Mouse (Mus musculus) neural tube, embryonic 10.5 days (tissue): Measurements from ENCODE around the gene Bglap2.
"Not testable (repeated sequence)": the region's sequence is repeated elsewhere in the genome, so short reads cannot be mapped to it uniquely, and the experiment has no call there.

ENCODE experiments used
- DNase-seq: peaks from one replicate; pipeline ENCODE4 v3.0.0-alpha.2; 2017; ENCODE audit warnings: low spot score; ENCODE audit errors: extremely low spot score

Gene Bglap2

DNA sequence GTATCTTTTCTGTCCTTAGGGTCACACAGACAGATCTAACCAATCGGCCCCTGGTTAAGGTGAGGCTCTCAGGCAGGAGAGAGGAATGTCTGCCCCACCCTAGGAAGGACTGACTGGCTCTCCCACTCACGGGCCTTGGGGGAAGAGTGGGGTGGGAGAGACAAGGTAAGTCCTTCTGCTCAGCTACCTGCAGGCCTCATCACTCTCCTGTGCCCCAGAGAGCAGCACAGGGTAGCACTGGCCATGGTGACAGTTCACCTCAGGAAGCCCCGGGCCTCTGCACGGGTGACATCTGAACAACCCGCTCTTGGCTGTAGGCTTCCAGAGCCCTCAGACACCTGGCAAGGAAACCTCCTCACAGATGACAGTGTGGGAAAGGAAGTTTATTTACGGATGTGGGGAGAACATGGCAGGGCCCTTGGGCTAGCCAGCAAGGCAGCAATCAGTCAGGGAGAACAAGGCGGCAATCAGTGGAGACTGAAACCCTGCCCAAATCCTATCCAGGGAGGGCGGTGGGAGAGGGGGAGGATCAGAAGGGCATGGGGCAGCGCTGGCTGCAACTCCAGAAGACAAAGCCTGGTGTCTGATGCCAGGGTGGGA is 15.4 kb upstream of the Bglap2 start:
- no peak for DNase-seq

DNA sequence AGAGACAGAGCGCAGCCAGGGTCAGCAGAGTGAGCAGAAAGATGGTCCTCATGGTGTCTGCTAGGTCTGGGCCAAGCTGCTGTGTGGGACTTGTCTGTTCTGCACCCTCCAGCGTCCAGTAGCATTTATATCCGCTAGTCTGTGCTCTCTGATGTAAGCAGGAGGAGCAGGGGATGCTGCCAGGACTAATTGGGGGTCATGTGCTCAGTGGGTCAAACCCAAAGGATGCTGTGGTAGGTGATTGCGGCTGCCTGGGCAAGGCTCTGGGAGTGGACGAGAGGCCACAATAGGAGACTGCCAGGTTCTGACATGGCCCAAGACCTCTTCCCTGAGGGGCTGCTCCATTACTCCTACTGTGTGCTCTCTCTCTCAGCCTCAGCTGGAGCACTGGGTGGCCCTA is 5.9 kb upstream of the Bglap2 start, which contains the start of gene Bglap:
Gene Bglap, minus strand, starts transcription at position 101 of the 400 bp plus-strand sequence.
- no peak for DNase-seq

DNA sequence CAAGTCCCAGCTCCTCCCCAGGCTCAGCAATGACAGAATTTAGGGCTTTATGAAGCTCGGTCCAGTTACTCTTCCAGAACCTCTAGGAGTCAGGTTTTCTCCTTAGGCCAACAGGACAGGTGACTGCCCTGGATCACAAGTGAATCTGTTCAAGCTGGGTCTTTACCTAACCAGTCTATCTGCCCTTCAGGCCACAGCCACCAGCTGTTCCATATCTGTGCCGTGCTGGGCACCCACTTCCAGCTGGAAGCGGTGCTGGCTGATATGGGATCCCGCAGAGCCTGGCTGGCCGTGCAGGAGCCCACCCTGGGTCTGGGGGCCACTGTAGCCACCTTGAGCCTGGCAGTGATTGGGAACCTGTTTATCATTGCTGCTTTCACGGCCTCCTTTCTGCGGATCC is 3.9 kb upstream of the Bglap2 start:
- DNase-seq: not testable (repeated sequence)

DNA sequence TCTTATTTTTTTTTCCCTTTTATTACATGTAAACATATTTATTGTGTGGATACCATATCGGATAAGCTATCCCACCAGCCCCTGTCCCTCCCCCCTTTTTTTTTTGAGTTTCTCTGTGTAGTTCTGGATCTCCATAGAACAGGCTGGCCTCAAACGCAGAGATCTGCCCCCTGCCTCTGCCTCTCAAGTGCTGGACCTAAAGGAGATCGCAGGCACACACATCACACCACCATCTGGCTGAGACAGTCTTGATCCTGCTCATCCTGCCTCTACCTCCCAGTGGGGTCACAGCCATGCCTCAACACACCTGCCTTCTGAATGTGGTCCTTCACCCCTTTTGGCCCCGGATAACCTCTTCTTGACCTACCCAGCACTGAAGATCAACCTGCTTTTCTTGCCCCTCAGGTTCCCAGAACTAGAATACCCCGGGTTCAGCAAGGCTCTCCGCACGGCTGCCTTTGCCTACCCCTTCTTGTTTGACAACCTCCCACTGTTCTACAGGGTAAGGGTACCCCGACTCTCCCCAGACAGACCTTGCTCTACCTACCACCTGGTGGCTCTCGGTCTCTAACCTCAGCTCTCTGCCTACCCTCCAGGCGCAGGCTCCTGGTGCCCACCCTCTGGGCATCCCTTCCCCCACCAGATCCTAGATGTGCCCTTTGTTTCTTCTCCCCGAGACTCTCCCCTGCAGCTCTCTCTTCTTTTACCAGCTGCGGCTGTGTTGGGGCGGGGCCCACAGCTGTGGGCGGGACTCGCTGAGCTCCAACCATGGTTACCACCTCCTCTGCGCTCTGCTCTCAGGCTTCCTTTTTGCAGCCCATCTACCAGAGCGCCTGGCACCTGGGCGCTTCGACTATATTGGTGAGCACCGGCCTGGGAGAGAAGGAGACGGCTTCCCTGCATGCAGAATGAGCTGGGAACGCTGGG is 3.2 kb upstream of the Bglap2 start:
- DNase-seq: peak; percentile 47

DNA sequence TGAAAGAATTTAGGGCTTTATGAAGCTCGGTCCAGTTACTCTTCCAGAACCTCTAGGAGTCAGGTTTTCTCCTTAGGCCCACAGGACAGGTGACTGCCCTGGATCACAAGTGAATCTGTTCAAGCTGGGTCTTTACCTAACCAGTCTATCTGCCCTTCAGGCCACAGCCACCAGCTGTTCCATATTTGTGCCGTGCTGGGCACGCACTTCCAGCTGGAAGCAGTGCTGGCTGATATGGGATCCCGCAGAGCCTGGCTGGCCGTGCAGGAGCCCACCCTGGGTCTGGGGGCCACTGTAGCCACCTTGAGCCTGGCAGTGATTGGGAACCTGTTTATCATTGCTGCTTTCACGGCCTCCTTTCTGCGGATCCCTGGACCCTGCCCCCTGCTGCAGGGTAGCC is 1.9 kb downstream of the Bglap2 start:
- not testable (repeated sequence) for DNase-seq

DNA sequence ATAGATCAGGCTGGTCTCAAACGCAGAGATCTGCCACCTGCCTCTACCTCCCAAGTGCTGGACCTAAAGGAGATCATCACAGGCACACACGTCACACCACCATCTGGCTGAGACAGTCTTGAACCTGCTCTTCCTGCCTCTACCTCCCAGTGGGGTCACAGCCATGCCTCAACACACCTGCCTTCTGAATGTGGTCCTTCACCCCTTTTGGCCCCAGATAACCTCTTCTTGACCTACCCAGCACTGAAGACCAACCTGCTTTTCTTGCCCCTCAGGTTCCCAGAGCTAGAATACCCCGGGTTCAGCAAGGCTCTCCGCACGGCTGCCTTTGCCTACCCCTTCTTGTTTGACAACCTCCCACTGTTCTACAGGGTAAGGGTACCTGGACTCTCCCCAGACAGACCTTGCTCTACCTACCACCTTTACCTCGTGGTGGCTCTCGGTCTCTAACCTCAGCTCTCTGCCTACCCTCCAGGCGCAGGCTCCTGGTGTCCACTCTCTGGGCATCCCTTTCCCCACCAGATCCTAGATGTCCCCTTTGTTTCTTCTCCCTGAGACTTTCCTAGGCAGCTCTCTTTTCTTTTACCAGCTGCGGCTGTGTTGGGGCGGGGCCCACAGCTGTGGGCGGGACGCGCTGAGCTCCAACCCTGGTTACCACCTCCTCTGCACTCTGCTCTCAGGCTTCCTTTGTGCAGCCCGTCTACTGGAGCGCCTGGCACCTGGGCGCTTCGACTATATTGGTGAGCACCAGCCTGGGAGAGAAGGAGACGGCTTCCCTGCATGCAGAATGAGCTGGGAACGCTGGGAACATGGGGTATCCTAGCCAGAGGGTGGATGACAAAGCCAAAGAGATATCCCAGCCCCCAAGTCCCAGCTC is 2.5 kb downstream of the Bglap2 start:
- peak; percentile 54 for DNase-seq

DNA sequence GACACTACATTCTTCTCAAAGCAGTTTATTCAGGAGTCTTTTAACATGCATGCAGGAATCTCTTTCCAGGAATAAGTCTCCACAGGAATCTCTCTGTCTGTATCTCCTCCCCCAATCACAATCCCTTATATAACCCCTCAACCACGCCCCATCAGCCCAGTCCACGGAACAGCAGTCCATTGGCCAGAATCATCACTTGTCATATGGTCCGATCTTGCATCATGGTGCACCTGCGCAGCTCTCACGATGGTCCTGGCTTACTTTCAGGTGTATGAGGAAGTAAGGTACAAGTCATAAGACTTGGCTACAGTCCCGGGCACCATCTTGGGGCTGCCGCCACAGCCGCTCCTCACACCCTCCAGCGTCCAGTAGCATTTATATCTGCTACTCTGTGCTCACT is 5.9 kb downstream of the Bglap2 start, which contains the start of gene Bglap3:
Gene Bglap3, minus strand, starts transcription at position 101 of the 400 bp plus-strand sequence.
- not testable (repeated sequence) for DNase-seq

DNA sequence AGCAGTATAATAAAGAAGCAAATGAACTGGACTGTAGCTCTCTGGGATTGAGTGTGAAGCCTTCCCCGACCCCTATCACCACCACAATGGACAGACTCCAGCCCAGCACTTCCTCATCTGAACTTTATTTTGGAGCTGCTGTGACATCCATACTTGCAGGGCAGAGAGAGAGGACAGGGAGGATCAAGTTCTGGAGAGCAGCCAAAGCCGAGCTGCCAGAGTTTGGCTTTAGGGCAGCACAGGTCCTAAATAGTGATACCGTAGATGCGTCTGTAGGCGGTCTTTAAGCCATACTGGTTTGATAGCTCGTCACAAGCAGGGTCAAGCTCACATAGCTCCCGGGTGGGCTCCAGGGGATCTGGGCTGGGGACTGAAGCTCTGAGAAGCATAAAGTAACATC is 10.0 kb downstream of the Bglap2 start:
- not testable (repeated sequence) for DNase-seq

DNA sequence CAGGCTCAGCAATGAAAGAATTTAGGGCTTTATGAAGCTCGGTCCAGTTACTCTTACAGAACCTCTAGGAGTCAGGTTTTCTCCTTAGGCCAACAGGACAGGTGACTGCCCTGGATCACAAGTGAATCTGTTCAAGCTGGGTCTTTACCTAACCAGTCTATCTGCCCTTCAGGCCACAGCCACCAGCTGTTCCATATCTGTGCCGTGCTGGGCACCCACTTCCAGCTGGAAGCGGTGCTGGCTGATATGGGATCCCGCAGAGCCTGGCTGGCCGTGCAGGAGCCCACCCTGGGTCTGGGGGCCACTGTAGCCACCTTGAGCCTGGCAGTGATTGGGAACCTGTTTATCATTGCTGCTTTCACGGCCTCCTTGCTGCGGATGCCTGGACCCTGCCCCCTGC is 11.0 kb downstream of the Bglap2 start:
- not testable (repeated sequence) for DNase-seq

DNA sequence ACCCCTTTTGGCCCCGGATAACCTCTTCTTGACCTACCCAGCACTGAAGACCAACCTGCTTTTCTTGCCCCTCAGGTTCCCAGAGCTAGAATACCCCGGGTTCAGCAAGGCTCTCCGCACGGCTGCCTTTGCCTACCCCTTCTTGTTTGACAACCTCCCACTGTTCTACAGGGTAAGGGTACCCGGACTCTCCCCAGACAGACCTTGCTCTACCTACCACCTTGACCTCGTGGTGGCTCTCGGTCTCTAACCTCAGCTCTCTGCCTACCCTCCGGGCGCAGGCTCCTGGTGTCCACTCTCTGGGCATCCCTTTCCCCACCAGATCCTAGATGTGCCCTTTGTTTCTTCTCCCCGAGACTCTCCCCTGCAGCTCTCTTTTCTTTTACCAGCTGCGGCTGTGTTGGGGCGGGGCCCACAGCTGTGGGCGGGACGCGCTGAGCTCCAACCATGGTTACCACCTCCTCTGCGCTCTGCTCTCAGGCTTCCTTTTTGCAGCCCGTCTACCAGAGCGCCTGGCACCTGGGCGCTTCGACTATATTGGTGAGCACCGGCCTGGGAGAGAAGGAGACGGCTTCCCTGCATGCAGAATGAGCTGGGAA is 11.6 kb downstream of the Bglap2 start:
- not testable (repeated sequence) for DNase-seq

DNA sequence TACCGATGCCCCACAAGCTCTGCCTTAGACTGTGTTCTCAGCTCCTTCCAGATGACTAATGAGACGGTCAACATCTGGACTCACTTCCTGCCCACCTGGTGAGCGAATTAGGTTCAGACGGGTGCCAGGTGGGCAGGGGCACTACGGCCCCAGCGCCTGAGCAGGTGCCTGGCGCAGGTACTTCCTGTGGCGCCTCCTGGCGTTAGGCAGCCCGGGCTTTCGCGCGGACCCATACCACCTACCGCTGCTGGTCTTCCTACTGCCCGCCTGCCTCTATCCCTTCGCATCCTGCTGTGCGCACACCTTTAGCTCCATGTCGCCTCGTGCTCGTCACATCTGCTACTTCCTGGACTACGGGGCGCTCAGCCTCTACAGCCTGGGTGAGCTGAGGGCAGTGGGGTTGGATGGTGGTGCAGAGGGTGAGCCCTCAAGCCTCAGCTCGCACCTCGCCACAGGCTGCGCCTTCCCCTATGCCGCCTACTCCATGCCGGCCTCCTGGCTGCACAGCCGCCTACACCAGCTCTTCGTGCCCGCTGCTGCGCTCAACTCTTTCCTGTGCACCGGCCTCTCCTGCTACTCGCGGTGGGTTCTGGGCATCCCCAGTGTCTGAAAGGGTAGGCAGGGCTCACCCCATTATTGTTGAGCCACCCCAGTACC is 12.7 kb downstream of the Bglap2 start:
- no peak for DNase-seq

DNA sequence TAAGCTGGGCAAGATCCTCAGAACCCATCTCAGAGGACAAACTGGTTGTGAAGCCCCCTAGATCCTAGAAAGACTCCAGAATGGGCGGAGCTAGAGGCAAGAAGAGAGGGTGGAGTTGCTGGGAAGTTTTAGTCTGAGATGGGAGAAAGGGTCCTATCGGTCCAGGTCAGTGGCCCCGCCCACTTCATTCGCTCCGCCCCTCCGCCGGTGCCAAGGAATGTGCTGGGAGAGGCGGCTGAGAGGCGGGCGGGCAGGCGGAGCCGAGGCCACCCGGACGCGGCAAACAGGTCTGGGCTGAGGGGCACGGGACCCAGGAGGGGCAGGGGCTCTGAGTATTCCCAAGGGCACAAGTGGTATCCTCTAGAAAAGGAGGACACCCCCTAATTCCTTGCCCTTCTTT is 14.2 kb downstream of the Bglap2 start, which contains the start of gene Paqr6:
Gene Paqr6, plus strand, starts transcription at position 248 of the 400 bp plus-strand sequence.
- peak; percentile 44 for DNase-seq

DNA sequence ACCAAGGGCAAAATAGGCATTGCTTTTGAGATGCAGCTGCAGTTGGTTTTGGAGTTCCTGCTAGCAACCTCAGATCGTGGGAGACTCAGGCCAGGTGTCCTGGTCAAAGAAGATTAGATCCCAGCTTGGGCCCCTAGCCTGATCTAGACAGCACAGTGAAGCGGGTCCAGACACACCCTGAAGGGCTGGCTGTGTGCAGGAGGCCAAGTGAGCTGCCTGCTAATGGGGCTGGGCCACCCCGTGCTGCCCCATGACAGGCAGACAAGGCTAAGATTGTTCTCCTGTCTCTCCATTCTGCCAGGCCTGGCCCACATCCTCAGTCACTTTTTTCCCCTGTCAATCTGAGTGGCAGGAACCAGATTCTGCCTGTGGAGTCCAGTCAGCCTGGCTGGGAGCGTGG is 14.8 kb downstream of the Bglap2 start:
- no peak for DNase-seq

DNA sequence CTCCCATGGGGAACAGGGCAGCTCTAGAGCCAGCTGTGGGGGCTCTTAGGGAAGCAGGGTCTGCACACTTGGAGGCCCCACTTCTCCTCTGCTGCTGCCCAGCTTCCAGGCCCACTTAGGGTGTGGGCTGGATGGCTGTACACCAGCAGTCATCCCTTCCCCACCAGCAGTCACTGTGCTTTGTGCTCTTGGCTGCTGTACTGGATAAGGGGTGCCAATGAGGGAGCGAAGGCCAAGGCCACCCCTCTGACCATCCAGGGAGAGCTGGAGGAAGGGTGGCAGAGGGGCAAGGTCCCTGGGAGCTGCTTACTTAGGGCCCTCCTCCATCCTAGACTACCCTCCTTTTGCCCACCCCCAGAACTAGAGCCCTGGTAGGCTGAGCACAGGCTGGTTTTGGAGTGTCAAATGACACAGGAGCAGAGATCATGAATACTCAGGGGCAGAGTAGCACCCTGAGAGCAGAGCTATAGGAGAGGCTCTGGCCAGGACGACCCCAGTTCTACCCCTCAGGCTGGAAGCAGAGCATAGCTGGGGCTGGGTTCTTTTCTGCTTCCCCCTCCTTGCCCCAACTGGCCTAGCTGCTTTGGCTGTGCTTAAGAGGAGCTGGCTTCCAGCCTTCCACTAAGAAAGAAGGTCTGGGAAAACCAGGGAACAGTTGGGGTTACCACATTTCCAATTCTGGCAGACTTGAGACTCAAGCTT is 16.7 kb downstream of the Bglap2 start:
- no peak for DNase-seq

DNA sequence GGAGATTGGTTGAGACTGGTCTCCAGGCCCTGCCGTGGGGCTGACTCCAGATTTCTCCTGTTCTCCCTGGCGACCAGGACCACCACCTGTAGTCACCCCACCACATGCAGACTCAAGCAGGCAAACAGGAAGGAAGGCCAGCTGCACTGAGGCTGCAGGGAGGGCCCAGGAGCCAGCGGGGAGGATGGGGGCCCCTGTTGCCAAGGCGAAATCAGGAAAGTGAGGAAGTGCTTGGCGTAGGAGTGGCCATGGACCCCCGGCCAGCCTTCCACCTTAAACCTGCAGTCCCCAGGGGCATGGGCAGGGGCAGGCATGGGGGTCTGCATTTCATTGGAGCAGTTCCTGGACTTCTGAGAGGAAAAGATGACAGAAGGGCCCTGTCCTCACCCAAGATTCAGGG is 17.4 kb downstream of the Bglap2 start:
- DNase-seq: no peak

DNA sequence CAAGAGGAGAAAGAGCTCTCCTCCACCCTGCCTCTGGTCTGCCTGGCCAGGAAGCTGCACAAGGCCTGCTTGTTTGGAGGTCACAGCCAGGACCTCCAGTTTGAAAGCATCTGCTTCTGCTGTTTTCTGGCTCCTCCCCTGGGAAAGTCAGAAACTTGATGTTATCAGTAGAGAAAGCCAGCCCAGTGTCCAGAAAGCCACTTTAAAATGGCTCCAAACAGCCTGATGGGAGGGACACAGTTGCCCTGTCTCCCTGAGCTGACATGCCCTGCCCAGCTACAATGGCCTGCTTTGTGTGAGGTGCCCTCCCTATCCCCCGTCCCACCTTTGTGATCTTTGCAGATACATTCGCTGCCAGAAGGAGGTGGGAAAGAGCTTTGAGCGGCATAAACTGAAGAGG is 18.5 kb downstream of the Bglap2 start:
- DNase-seq: no peak

DNA sequence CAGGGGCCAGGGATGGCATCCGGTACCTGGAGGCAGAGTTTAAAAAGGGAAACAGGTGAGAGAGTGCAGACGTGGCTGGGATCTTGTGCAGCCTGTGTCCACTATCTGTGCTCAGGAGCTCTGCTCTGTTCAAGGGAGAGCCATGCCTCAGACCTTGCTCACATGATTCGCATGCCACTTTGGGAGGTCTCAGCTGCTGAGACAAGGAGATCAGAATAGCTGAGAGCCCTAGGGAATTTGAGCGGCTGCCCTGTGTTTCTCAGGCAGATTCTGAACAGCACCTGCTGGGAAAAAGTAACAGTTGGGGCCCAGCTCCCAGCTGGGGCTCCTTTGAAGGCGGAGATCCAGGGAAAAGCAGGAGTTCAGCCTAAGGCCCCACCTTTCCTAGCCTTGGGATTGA is 18.9 kb downstream of the Bglap2 start:
- DNase-seq: no peak

DNA sequence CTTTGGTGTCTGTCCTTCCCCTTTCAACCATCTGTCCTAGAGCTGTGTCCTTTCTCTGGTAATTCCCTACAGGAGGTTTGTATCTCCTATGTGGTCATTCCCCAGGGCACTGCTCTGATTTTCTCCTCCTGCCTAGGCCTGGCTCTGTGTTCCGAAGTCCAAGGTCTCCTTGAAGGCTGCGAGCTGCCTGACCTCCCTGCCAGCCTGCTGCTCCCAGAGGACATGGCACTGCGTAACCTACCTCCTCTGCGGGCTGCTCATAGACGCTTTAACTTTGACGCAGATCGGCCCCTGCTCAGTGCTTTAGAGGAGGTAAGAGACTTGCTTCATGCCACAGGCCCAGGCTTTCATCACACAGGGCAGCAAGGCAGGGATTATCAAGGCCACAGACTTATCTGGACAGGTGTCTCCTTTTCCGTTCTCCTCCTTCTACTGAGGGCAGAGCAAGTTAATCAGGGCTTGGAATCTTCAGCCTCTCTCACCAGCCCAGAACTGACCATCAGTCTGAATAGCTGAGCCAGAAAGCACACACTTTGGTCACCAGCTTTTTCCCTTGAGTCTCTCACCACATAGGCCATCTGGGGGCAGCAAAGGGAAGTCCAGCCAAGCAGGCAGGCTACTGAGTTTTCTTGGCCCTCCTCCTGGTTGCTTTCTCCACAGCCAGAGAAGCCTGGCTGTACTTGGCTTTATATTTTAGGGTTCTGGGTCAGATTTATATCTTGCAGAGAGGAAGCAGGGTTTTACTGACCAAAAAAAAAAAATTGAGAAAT is 23.9 kb downstream of the Bglap2 start:
- no peak for DNase-seq

DNA sequence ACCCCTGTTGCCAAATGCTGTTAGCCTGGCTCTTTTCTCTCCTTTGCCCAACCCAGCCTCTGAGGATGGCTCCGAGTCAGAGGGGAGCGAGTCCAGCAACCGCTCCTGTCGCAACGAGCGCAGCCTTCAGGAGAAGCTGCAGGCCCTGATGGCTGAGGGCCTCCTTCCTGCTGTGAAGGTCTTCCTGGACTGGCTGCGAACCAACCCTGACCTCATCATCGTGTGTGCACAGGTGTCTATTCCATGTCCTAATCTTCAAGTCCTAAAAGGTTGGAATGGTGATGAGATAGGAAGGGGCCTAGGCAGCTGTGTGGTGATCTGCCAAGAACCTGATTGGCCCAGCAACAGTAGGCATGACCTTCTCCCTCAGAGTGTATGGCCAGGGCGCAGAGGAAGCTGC is 25.6 kb downstream of the Bglap2 start:
- no peak for DNase-seq
